Mouse (Mus musculus) brain, embryonic 14.5 days (tissue): Measurements from ENCODE around the gene Sipa1l1.

Source experiments
- CTCF ChIP-seq: fragments of 200-500 bp; IDR thresholded peaks from 2 replicates; pipeline ENCODE4 v1.5.1; 2012; ENCODE audit warnings: inconsistent platforms, mild to moderate bottlenecking, moderate library complexity, borderline replicate concordance; ENCODE audit not compliant: insufficient read depth, insufficient read length; ENCODE audit errors: extremely low read depth
- POLR2A ChIP-seq: fragments of 200-500 bp; IDR thresholded peaks from 2 replicates; pipeline ENCODE4 v1.6.1; 2012; ENCODE audit warnings: mild to moderate bottlenecking, inconsistent platforms, borderline replicate concordance; ENCODE audit not compliant: poor library complexity, insufficient read depth, insufficient read length, severe bottlenecking; ENCODE audit errors: extremely low read depth

DNA sequence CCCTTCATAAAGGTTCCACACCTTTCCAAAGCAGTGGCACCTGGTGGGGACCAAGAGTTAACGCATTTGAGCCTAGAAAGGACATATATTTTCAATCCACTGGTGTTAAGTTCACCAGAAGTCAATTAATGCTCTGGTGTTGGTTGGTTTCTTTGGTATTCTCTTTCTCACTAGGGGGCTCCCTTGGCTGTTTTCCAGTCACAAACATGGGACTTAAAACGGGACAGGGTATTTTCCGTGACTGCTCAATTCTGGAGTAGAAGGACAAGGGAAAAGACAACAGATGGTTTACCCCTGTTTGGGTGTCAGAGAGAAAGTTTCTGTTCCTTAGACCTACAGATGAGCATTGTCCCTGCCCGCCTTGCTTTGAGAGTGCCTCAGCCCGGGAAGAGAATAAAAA, 105.5 kb downstream of the Sipa1l1 start:
- no peak for TF ChIP-seq CTCF
- TF ChIP-seq POLR2A: no peak
